Mouse (Mus musculus) myocyte (in vitro differentiated cells): ENCODE measurements around the gene Zbtb8b.

Source experiments
- CEBPB ChIP-seq: IDR thresholded peaks from 2 replicates; pipeline ENCODE4 v1.6.1; 2011; ENCODE audit warnings: mild to moderate bottlenecking, moderate library complexity; ENCODE audit not compliant: poor library complexity, insufficient read depth, severe bottlenecking
- E2F4 ChIP-seq: IDR thresholded peaks from one replicate; pipeline ENCODE4 v1.6.1; 2011; ENCODE audit warnings: mild to moderate bottlenecking, control low read depth, moderate library complexity; ENCODE audit not compliant: insufficient read depth
- MAX ChIP-seq: IDR thresholded peaks from one replicate; pipeline ENCODE4 v1.6.1; 2011; ENCODE audit warnings: low read depth, mild to moderate bottlenecking, control low read depth
- MYOD1 ChIP-seq, 3 experiments: IDR thresholded peaks; one replicate each; pipeline ENCODE4 v1.6.1; 2011; ENCODE audit warnings: control low read depth in 2 of 3, low read depth in 2 of 3, mild to moderate bottlenecking in 2 of 3, moderate library complexity in 1 of 3; ENCODE audit not compliant: insufficient read length in 2 of 3, control insufficient read depth in 1 of 3
- MYOG ChIP-seq, 3 experiments: IDR thresholded peaks; one replicate each; pipeline ENCODE4 v1.6.1; 2011; ENCODE audit warnings: control low read depth in 2 of 3, low read depth in 2 of 3, mild to moderate bottlenecking in 2 of 3; ENCODE audit not compliant: insufficient read length in 2 of 3, control insufficient read depth in 1 of 3, insufficient read depth in 1 of 3
- POLR2A ChIP-seq: IDR thresholded peaks from one replicate; pipeline ENCODE4 v1.6.1; 2011; ENCODE audit warnings: low read depth, mild to moderate bottlenecking, control low read depth, moderate library complexity; ENCODE audit not compliant: insufficient read length
- POLR2AphosphoS2 ChIP-seq: IDR thresholded peaks from one replicate; pipeline ENCODE4 v1.6.1; 2011; ENCODE audit warnings: low read depth, control low read depth; ENCODE audit not compliant: insufficient read length
- REST ChIP-seq: IDR thresholded peaks from one replicate; pipeline ENCODE4 v1.6.1; 2011; ENCODE audit warnings: mild to moderate bottlenecking, control low read depth, moderate library complexity; ENCODE audit not compliant: insufficient read depth, insufficient read length
- SRF ChIP-seq: IDR thresholded peaks from one replicate; pipeline ENCODE4 v1.6.1; 2011; ENCODE audit warnings: low read depth; ENCODE audit not compliant: control insufficient read depth, insufficient read length
- TCF12 ChIP-seq: IDR thresholded peaks from one replicate; pipeline ENCODE4 v1.6.1; 2011; ENCODE audit warnings: mild to moderate bottlenecking, control low read depth; ENCODE audit not compliant: poor library complexity, insufficient read depth, severe bottlenecking
- TCF3 ChIP-seq: IDR thresholded peaks from one replicate; pipeline ENCODE4 v1.6.1; 2011; ENCODE audit warnings: low read depth, control low read depth; ENCODE audit not compliant: insufficient read length
- USF1 ChIP-seq: IDR thresholded peaks from one replicate; pipeline ENCODE4 v1.6.1; 2011; ENCODE audit warnings: low read depth, mild to moderate bottlenecking, control low read depth, moderate library complexity

- TF ChIP-seq MYOG (IDR thresholded peaks at IDR 0.05; ENCODE audit: control insufficient read depth in 1 of 3, insufficient read depth in 1 of 3, insufficient read length in 2 of 3, low read depth in 2 of 3) = no peak
- TF ChIP-seq USF1 = no peak
- TF ChIP-seq SRF = no peak
- no peak for TF ChIP-seq POLR2A
- TF ChIP-seq POLR2AphosphoS2 = no peak
- no peak for TF ChIP-seq TCF3
- no peak for TF ChIP-seq E2F4
- TF ChIP-seq MAX = no peak
- TF ChIP-seq TCF12 = no peak
- no peak for TF ChIP-seq CEBPB
- no peak for TF ChIP-seq REST
- TF ChIP-seq MYOD1 (IDR thresholded peaks at IDR 0.05; ENCODE audit: control insufficient read depth in 1 of 3, insufficient read length in 2 of 3, low read depth in 2 of 3) = no peak
These were observed 56.2 kb downstream of the Zbtb8b start for GRCm38 (mm10) chr4:129384440-129384839.
